Mouse (Mus musculus) T-helper 1 cell (primary cell): Measurements from ENCODE around the gene Vmn1r17.
"Not testable (repeated sequence)": the region's sequence is repeated elsewhere in the genome, so short reads cannot be mapped to it uniquely, and the experiment has no call there.

Source experiments
- in situ Hi-C: fragments of 300-600 bp; cut with MboI, MseI; formaldehyde crosslinking; loops from one replicate; pipeline ENCODE4 v1.15.1; 2025; ENCODE audit warnings: high pct_unique_total_duplicates

Vmn1r17 gene

DNA sequence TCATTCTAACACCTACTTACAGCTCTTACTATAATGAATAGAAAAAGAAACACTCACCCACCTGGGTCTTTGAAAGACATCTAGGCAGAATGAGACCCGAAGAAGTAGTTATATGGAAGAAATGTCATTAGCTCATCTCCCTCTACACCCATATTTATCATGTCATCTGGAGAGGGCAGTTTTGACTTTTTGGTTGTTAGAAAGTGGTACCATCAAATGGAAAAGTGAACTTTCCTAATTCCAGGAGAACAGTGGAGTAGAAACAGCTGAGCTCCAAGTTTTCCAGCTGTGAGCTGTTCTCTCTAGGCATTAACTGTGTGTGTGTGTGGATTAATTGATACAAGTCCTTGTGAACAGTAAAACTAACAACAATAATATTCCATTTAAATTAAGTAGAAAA, at the start of gene Vmn1r17:
TSS of gene Vmn1r17 (minus strand) at position 101 of the 400 bp plus-strand sequence.
- in situ Hi-C loops = no loop called here

DNA sequence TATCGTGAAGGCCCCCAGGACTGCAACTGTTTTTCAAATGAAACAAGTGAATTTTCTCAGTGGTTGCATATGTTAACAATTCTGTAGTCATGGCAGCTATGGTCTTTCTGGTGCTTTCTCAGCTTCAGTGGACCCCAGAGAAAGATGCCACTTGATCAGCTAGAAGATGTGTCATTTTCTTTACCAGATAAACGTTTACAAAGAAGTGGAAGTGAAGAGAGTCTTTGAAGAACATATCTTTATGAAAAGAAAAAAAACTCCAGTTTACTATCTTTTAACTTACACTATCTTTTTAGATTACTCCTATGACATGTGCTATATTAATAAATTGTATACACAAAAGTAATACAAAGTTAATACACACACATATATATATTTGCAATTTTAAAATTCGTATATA, 40.0 kb upstream of the Vmn1r17 start, which contains the start of gene Vmn1r19:
TSS of gene Vmn1r19 (plus strand) at position 301 of the 400 bp plus-strand sequence.
- in situ Hi-C loops = not testable (repeated sequence)

DNA sequence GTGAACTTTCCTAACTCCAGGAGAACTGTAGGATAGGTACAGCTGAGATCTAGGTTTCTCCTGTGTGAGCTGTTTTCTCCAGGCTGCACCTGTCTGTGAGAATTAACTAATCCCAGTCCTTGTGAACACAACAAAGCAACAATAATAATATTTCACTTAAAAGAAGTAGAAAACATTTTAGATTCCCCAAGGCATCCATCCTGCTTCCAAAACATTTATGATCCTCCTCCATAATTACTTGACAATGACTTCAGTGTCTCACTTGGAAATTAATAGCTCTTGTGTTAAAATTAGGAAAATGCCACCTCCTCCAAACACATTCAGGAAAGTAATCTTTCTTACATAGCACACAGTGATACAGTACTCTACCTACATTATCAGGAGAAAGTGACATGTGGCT, 32.2 kb upstream of the Vmn1r17 start, which contains the start of gene Vmn1r18:
TSS of gene Vmn1r18 (minus strand) at position 101 of the 400 bp plus-strand sequence.
- in situ Hi-C loops = no loop called here

GRCm38 (mm10) chr6:57367496-57367895, 4.0 kb upstream of the Vmn1r17 start:
- in situ Hi-C loops = no loop called here

GRCm38 (mm10) chr6:57365866-57366265, 2.3 kb upstream of the Vmn1r17 start:
- in situ Hi-C loops = not testable (repeated sequence)

GRCm38 (mm10) chr6:57356864-57357263, 6.7 kb downstream of the Vmn1r17 start:
- in situ Hi-C loops = no loop called here

- in situ Hi-C loops = no loop called here
These were observed 34.1 kb downstream of the Vmn1r17 start, which contains the start of gene Vmn1r16 for GRCm38 (mm10) chr6:57329394-57329793. TSS of gene Vmn1r16 (minus strand) at chr6:57329494.

DNA sequence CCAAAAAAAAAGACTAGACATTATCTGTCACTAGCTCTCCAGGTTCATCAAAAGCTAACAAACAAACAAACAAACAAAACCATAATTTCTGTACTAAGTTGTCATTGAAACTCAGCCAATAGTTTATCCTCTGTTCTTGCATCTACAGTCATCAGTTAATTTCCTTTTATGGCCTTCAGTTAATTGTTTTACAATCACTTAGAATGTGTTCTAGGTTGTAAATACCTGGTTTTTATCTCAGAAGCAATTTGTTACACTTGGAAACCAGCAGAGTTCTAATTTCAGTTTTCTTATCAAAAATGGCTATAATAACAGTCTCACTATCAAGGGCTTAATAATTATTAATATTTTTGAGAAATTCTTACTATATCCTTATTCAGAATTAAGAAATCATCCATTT, 37.4 kb downstream of the Vmn1r17 start:
- in situ Hi-C loops = no loop called here
